Mouse (Mus musculus) embryonic facial prominence, embryonic 15.5 days (tissue): ENCODE measurements around the gene Pold1. TPM values are rescaled to one million over a fixed set of nuclear protein-coding genes. Genes with fewer than 3 reads are reported as not detected.

Source experiments
- ATAC-seq: fragments of 200-750 bp; cut with Nextera tagmentation; 2 replicates; pipeline ENCODE4 v1.8.0; 2017; ENCODE audit warnings: low read depth, moderate TSS enrichment; ENCODE audit not compliant: insufficient number of reproducible peaks, low FRiP score, low TSS enrichment
- H3K27ac ChIP-seq: fragments of 300-500 bp; sonication (generic); replicated peaks from 2 replicates; pipeline ENCODE4 v1.5.1; 2015; ENCODE audit warnings: mild to moderate bottlenecking, inconsistent platforms
- H3K27me3 ChIP-seq: fragments of 300-500 bp; sonication (generic); 2 replicates; pipeline ENCODE4 v1.6.1; 2015; ENCODE audit warnings: inconsistent platforms
- H3K36me3 ChIP-seq: fragments of 300-500 bp; sonication (generic); 2 replicates; pipeline ENCODE4 v1.6.1; 2015; ENCODE audit warnings: mild to moderate bottlenecking, inconsistent platforms
- H3K4me1 ChIP-seq: fragments of 300-500 bp; sonication (generic); 2 replicates; pipeline ENCODE4 v1.6.1; 2015; ENCODE audit warnings: inconsistent platforms
- H3K4me2 ChIP-seq: fragments of 300-500 bp; sonication (generic); replicated peaks from 2 replicates; pipeline ENCODE4 v1.6.1; 2015; ENCODE audit warnings: mild to moderate bottlenecking, inconsistent platforms
- H3K4me3 ChIP-seq: fragments of 300-500 bp; sonication (generic); replicated peaks from 2 replicates; pipeline ENCODE4 v1.5.1; 2015; ENCODE audit warnings: mild to moderate bottlenecking, inconsistent platforms
- H3K9ac ChIP-seq: fragments of 300-500 bp; sonication (generic); 2 replicates; pipeline ENCODE4 v1.6.1; 2015; ENCODE audit warnings: inconsistent platforms
- H3K9me3 ChIP-seq: fragments of 300-500 bp; sonication (generic); replicated peaks from 2 replicates; pipeline ENCODE4 v1.6.1; 2016; ENCODE audit warnings: inconsistent platforms
- WGBS: fragments of 180-500 bp; shearing (Covaris S2); methylation state at CpG from one replicate; pipeline ENCODE4 v1.1.7; 2015; 5-methylcytosine and 5-hydroxymethylcytosine counted together
- polyA plus RNA-seq: library from polyadenylated mRNA; unstranded; fragments of >200 nt; fragmentation: Nextera tagmentation; extraction: Ambion mirVana; gene quantifications from 2 replicates; pipeline ENCODE4 v1.2.1, GENCODE M21; 2015

Gene Pold1
- 77.9 and 86.2 TPM in 2 replicates for polyA plus RNA-seq

- under 1% methylated on average over 43 of the region's 43 CpGs for WGBS
- peaks cover 28% of the 10 kb centered on the region for H3K4me1 ChIP-seq
- peak within 1 kb of the TSS; percentile 86 for H3K27ac ChIP-seq
- peak within 1 kb of the TSS; percentile 70 for H3K4me3 ChIP-seq
- H3K36me3 ChIP-seq: peaks cover 31% of the 10 kb centered on the region
- no peaks in the 10 kb centered on the region for H3K27me3 ChIP-seq
- no peaks in the 10 kb centered on the region for H3K9me3 ChIP-seq
- peak within 1 kb of the TSS; percentile 51 for H3K9ac ChIP-seq
- peak; percentile 93 for ATAC-seq
- peak within 1 kb of the TSS; percentile 87 for H3K4me2 ChIP-seq
Observed at GRCm38 (mm10) chr7:44548497-44549087, at the start of gene Pold1. TSS of gene Pold1 (minus strand) at chr7:44548849.

GRCm38 (mm10) chr7:44598336-44598735 lies 49.7 kb upstream of the Pold1 start:
- Histone ChIP-seq H3K36me3 (no peaks in the 10 kb centered on the region), H3K9me3 (no peaks in the 10 kb centered on the region), H3K27ac (no peak overlapping the region), H3K4me1 (peaks cover 23% of the 10 kb centered on the region), H3K9ac (no peak overlapping the region), H3K27me3 (peaks cover 32% of the 10 kb centered on the region), H3K4me3 (no peak overlapping the region), H3K4me2 (no peak overlapping the region)
- WGBS: 80% methylated on average over 12 of the region's 12 CpGs
- ATAC-seq: no peak

- Histone ChIP-seq H3K9me3 (no peaks in the 10 kb centered on the region), H3K4me1 (peaks cover 21% of the 10 kb centered on the region), H3K4me3 (no peak overlapping the region), H3K27me3 (peaks cover 32% of the 10 kb centered on the region), H3K27ac (no peak overlapping the region), H3K4me2 (no peak overlapping the region), H3K36me3 (no peaks in the 10 kb centered on the region), H3K9ac (no peak overlapping the region)
- WGBS: 95% methylated on average over 4 of the region's 4 CpGs
- ATAC-seq: no peak
Observed at GRCm38 (mm10) chr7:44597666-44598065, 49.0 kb upstream of the Pold1 start.

- Histone ChIP-seq H3K4me3 (no peak overlapping the region), H3K27me3 (peaks cover 32% of the 10 kb centered on the region), H3K4me1 (peaks cover 15% of the 10 kb centered on the region), H3K4me2 (no peak overlapping the region), H3K27ac (no peak overlapping the region), H3K36me3 (no peaks in the 10 kb centered on the region), H3K9me3 (no peaks in the 10 kb centered on the region), H3K9ac (no peak overlapping the region)
- no peak for ATAC-seq
- WGBS: 46% methylated on average over 5 of the region's 5 CpGs
Observed at GRCm38 (mm10) chr7:44596996-44597538, 48.4 kb upstream of the Pold1 start.

- no peak overlapping the region for H3K9ac ChIP-seq
- no peaks in the 10 kb centered on the region for H3K9me3 ChIP-seq
- H3K4me2 ChIP-seq: no peak overlapping the region
- H3K27me3 ChIP-seq: peaks cover 32% of the 10 kb centered on the region
- H3K36me3 ChIP-seq: no peaks in the 10 kb centered on the region
- peaks cover 20% of the 10 kb centered on the region for H3K4me1 ChIP-seq
- no peak for ATAC-seq
- H3K27ac ChIP-seq: no peak overlapping the region
- no peak overlapping the region for H3K4me3 ChIP-seq
- 90% methylated on average over 6 of the region's 6 CpGs for WGBS
Observed at GRCm38 (mm10) chr7:44596051-44596450, 47.4 kb upstream of the Pold1 start.

GRCm38 (mm10) chr7:44595131-44595561 lies 46.5 kb upstream of the Pold1 start:
- ATAC-seq: no peak
- H3K4me1 ChIP-seq: peaks cover 24% of the 10 kb centered on the region
- H3K9ac ChIP-seq: no peak overlapping the region
- H3K27ac ChIP-seq: no peak overlapping the region
- H3K36me3 ChIP-seq: no peaks in the 10 kb centered on the region
- peaks cover 30% of the 10 kb centered on the region for H3K27me3 ChIP-seq
- H3K4me2 ChIP-seq: no peak overlapping the region
- H3K4me3 ChIP-seq: no peak overlapping the region
- H3K9me3 ChIP-seq: no peaks in the 10 kb centered on the region
- WGBS: 91% methylated on average over 20 of the region's 20 CpGs

- Histone ChIP-seq H3K9ac (no peak overlapping the region), H3K27ac (no peak overlapping the region), H3K4me2 (peak overlapping the region; percentile 34; the same call in 1 of the 2 replicates), H3K27me3 (peaks cover 33% of the 10 kb centered on the region), H3K4me1 (peaks cover 32% of the 10 kb centered on the region), H3K9me3 (no peaks in the 10 kb centered on the region), H3K36me3 (no peaks in the 10 kb centered on the region), H3K4me3 (no peak overlapping the region)
- 47% methylated on average over 6 of the region's 6 CpGs for WGBS
- ATAC-seq: no peak
Observed at GRCm38 (mm10) chr7:44594291-44594690, 45.6 kb upstream of the Pold1 start.

GRCm38 (mm10) chr7:44593775-44594174 lies 45.1 kb upstream of the Pold1 start:
- Histone ChIP-seq H3K9ac (no peak overlapping the region), H3K36me3 (no peaks in the 10 kb centered on the region), H3K27me3 (peaks cover 38% of the 10 kb centered on the region), H3K4me2 (peak overlapping the region; percentile 34), H3K27ac (no peak overlapping the region), H3K4me3 (0 out of 2 replicates have a peak overlapping the region, but pooled peaks have one; percentile 13), H3K4me1 (peaks cover 37% of the 10 kb centered on the region), H3K9me3 (no peaks in the 10 kb centered on the region)
- no peak for ATAC-seq
- WGBS: under 1% methylated on average over 22 of the region's 22 CpGs

GRCm38 (mm10) chr7:44593051-44593450 lies 44.4 kb upstream of the Pold1 start:
- peaks cover 44% of the 10 kb centered on the region for H3K4me1 ChIP-seq
- ATAC-seq: no peak
- peaks cover 44% of the 10 kb centered on the region for H3K27me3 ChIP-seq
- H3K27ac ChIP-seq: no peak overlapping the region
- H3K9ac ChIP-seq: no peak overlapping the region
- H3K4me3 ChIP-seq: peak overlapping the region; percentile 60; the same call in 1 of the 2 replicates
- no peaks in the 10 kb centered on the region for H3K9me3 ChIP-seq
- WGBS: under 1% methylated on average over 15 of the region's 15 CpGs
- no peaks in the 10 kb centered on the region for H3K36me3 ChIP-seq
- H3K4me2 ChIP-seq: no peak overlapping the region

- Histone ChIP-seq H3K9ac (peak overlapping the region; percentile 28), H3K36me3 (no peaks in the 10 kb centered on the region), H3K27me3 (peaks cover 59% of the 10 kb centered on the region), H3K27ac (no peak overlapping the region), H3K9me3 (no peaks in the 10 kb centered on the region), H3K4me3 (peak overlapping the region; percentile 60), H3K4me1 (peaks cover 52% of the 10 kb centered on the region), H3K4me2 (peak overlapping the region; percentile 100)
- no peak for ATAC-seq
- under 1% methylated on average over 60 of the region's 60 CpGs for WGBS
Observed at GRCm38 (mm10) chr7:44591348-44592116, 42.9 kb upstream of the Pold1 start.
